Mouse (Mus musculus) intestine, embryonic 16.5 days (tissue): ENCODE measurements around the gene E2f7. TPM values are rescaled to one million over a fixed set of nuclear protein-coding genes. Genes with fewer than 3 reads are reported as not detected.

Experiments used
- ATAC-seq: fragments of 200-750 bp; cut with Nextera tagmentation; 2 replicates; pipeline ENCODE4 v1.8.0; 2017; ENCODE audit warnings: moderate TSS enrichment, moderate library complexity
- H3K27ac ChIP-seq: fragments of 300-500 bp; sonication (generic); 2 replicates; pipeline ENCODE4 v1.5.1; 2014; ENCODE audit warnings: mild to moderate bottlenecking, low read length
- H3K27me3 ChIP-seq: fragments of 300-500 bp; sonication (generic); replicated peaks from 2 replicates; pipeline ENCODE4 v1.6.1; 2014; ENCODE audit warnings: low read length, control low read depth, mixed read lengths; ENCODE audit not compliant: control insufficient read depth, insufficient read depth
- H3K36me3 ChIP-seq: fragments of 300-500 bp; sonication (generic); 2 replicates; pipeline ENCODE4 v1.6.1; 2014; ENCODE audit warnings: low read length, control low read depth; ENCODE audit not compliant: control insufficient read depth, insufficient read depth
- H3K4me1 ChIP-seq: fragments of 300-500 bp; sonication (generic); 2 replicates; pipeline ENCODE4 v1.6.1; 2014; ENCODE audit warnings: low read length, control low read depth, mixed read lengths; ENCODE audit not compliant: control insufficient read depth, insufficient read depth
- H3K4me2 ChIP-seq: fragments of 300-500 bp; sonication (generic); 2 replicates; pipeline ENCODE4 v1.6.1; 2014; ENCODE audit warnings: low read depth, low read length, control low read depth
- H3K4me3 ChIP-seq: fragments of 300-500 bp; sonication (generic); 2 replicates; pipeline ENCODE4 v1.5.1; 2014; ENCODE audit warnings: mild to moderate bottlenecking, low read length
- H3K9ac ChIP-seq: fragments of 300-500 bp; sonication (generic); 2 replicates; pipeline ENCODE4 v1.6.1; 2014; ENCODE audit warnings: low read depth, low read length
- H3K9me3 ChIP-seq: fragments of 300-500 bp; sonication (generic); 2 replicates; pipeline ENCODE4 v1.6.1; 2016; ENCODE audit warnings: low read length, control low read depth; ENCODE audit not compliant: control insufficient read depth
- WGBS: fragments of 180-500 bp; shearing (Covaris S2); extraction: QIAGEN DNeasy Blood & Tissue Kit; methylation state at CpG from one replicate; pipeline ENCODE4 v1.1.7; 2014; 5-methylcytosine and 5-hydroxymethylcytosine counted together
- polyA plus RNA-seq: library from polyadenylated mRNA; unstranded; fragments of >200 nt; fragmentation: Nextera tagmentation; extraction: Ambion mirVana; gene quantifications from 2 replicates; pipeline ENCODE4 v1.2.1, GENCODE M21; 2015

Gene E2f7
- polyA plus RNA-seq, 1 experiment from 2014 or later = 12.4 TPM

GRCm38 (mm10) chr10:110821139-110821538 lies 75.9 kb downstream of the E2f7 start:
- 84% methylated on average over 11 of the region's 11 CpGs for WGBS
- Histone ChIP-seq H3K4me2 (no peak overlapping the region), H3K36me3 (no peaks in the 10 kb centered on the region), H3K27me3 (no peaks in the 10 kb centered on the region), H3K27ac (no peak overlapping the region), H3K9ac (no peak overlapping the region), H3K9me3 (no peaks in the 10 kb centered on the region), H3K4me3 (no peak overlapping the region), H3K4me1 (no peaks in the 10 kb centered on the region)
- ATAC-seq = no peak

- ATAC-seq = no peak
- H3K4me1 ChIP-seq = no peaks in the 10 kb centered on the region
- WGBS = 88% methylated on average over 3 of the region's 3 CpGs
Observed at GRCm38 (mm10) chr10:110821692-110822091, 76.5 kb downstream of the E2f7 start.

GRCm38 (mm10) chr10:110832336-110832735 lies 87.1 kb downstream of the E2f7 start:
- ATAC-seq = no peak
- WGBS = 49% methylated on average over 6 of the region's 6 CpGs
- Histone ChIP-seq H3K9me3 (no peaks in the 10 kb centered on the region), H3K27ac (no peak overlapping the region), H3K4me3 (no peak overlapping the region), H3K9ac (no peak overlapping the region), H3K4me1 (no peaks in the 10 kb centered on the region), H3K36me3 (no peaks in the 10 kb centered on the region), H3K27me3 (no peaks in the 10 kb centered on the region), H3K4me2 (no peak overlapping the region)

More at GRCm38 (mm10) chr10:110821692-110822091, 76.5 kb downstream of the E2f7 start:
- Histone ChIP-seq H3K27me3 (no peaks in the 10 kb centered on the region), H3K9me3 (no peaks in the 10 kb centered on the region), H3K4me2 (no peak overlapping the region), H3K36me3 (no peaks in the 10 kb centered on the region), H3K4me3 (no peak overlapping the region), H3K9ac (no peak overlapping the region), H3K27ac (no peak overlapping the region)

GRCm38 (mm10) chr10:110835115-110835806 lies 90.0 kb downstream of the E2f7 start:
- Histone ChIP-seq H3K27ac (no peak overlapping the region), H3K4me2 (no peak overlapping the region), H3K36me3 (no peaks in the 10 kb centered on the region), H3K4me1 (no peaks in the 10 kb centered on the region), H3K9me3 (no peaks in the 10 kb centered on the region), H3K4me3 (no peak overlapping the region), H3K27me3 (no peaks in the 10 kb centered on the region), H3K9ac (no peak overlapping the region)
- ATAC-seq = no peak
- WGBS = 58% methylated on average over 6 of the region's 6 CpGs

Other genes starting within 250 kb of the E2f7 start
- gene Csrp2, start 174.3 kb downstream of the E2f7 start, polyA plus RNA-seq = 236 and 254 TPM in 2 replicates